Mouse (Mus musculus): ENCODE data around the gene Myoz1.

The Myoz1 gene

GRCm38 (mm10) chr14:20672990-20673389 lies 16.6 kb upstream of the Myoz1 start:
- peak; percentile 82 for DNase-seq (ENCODE audit: low read depth, low spot score)

GRCm38 (mm10) chr14:20668154-20668810 lies 11.9 kb upstream of the Myoz1 start, which contains the start of gene Synpo2l:
Gene Synpo2l, minus strand, starts transcription at chr14:20668354.
- DNase-seq (ENCODE audit: low read depth, low spot score): no peak

- DNase-seq (ENCODE audit: low read depth, low spot score): no peak
These were observed 11.1 kb upstream of the Myoz1 start for GRCm38 (mm10) chr14:20667469-20667868.

- DNase-seq (ENCODE audit: low read depth, low spot score): no peak
These were observed 8.1 kb upstream of the Myoz1 start for GRCm38 (mm10) chr14:20664436-20664835.

- no peak for DNase-seq (ENCODE audit: low read depth, low spot score)
These were observed 7.3 kb upstream of the Myoz1 start for GRCm38 (mm10) chr14:20663601-20664000.

GRCm38 (mm10) chr14:20662740-20663139 lies 6.4 kb upstream of the Myoz1 start:
- DNase-seq (ENCODE audit: low read depth, low spot score): no peak

- DNase-seq (ENCODE audit: low read depth, low spot score): no peak
These were observed 5.5 kb upstream of the Myoz1 start for GRCm38 (mm10) chr14:20661661-20662331.

- peak; percentile 95 for DNase-seq (ENCODE audit: low read depth, low spot score)
These were observed 4.7 kb upstream of the Myoz1 start for GRCm38 (mm10) chr14:20660827-20661660.

- no peak for DNase-seq (ENCODE audit: low read depth, low spot score)
These were observed 3.3 kb upstream of the Myoz1 start for GRCm38 (mm10) chr14:20659687-20660086.

GRCm38 (mm10) chr14:20658902-20659301 lies 2.6 kb upstream of the Myoz1 start:
- DNase-seq (ENCODE audit: low read depth, low spot score): no peak

- DNase-seq (ENCODE audit: low read depth, low spot score): peak; percentile 39
These were observed 2.0 kb upstream of the Myoz1 start for GRCm38 (mm10) chr14:20658326-20658725.

GRCm38 (mm10) chr14:20655731-20656130 lies 609 bp downstream of the Myoz1 start:
- no peak for DNase-seq (ENCODE audit: low read depth, low spot score)

GRCm38 (mm10) chr14:20654690-20655421 lies 1.5 kb downstream of the Myoz1 start:
- no peak for DNase-seq (ENCODE audit: low read depth, low spot score)

GRCm38 (mm10) chr14:20651722-20652256 lies 4.6 kb downstream of the Myoz1 start:
- DNase-seq (ENCODE audit: low read depth, low spot score): no peak

GRCm38 (mm10) chr14:20651000-20651399 lies 5.3 kb downstream of the Myoz1 start:
- DNase-seq (ENCODE audit: low read depth, low spot score): no peak

- no peak for DNase-seq (ENCODE audit: low read depth, low spot score)
These were observed 10.0 kb downstream of the Myoz1 start for GRCm38 (mm10) chr14:20646381-20646780.

GRCm38 (mm10) chr14:20645547-20645946 lies 10.8 kb downstream of the Myoz1 start:
- peak; percentile 33 for DNase-seq (ENCODE audit: low read depth, low spot score)

- peak; percentile 48 for DNase-seq (ENCODE audit: low read depth, low spot score)
These were observed 14.9 kb downstream of the Myoz1 start for GRCm38 (mm10) chr14:20641438-20641875.

GRCm38 (mm10) chr14:20640644-20641437 lies 15.5 kb downstream of the Myoz1 start, which contains the start of gene Usp54:
Gene Usp54, minus strand, starts transcription at chr14:20641063.
- DNase-seq (ENCODE audit: low read depth, low spot score): peak; percentile 99

- DNase-seq (ENCODE audit: low read depth, low spot score): peak; percentile 90
These were observed 16.3 kb downstream of the Myoz1 start for GRCm38 (mm10) chr14:20639918-20640619.

Measured in A20 (cell line).